Mouse (Mus musculus): ENCODE data around the gene Gm21977.
"Not testable (repeated sequence)": the region's sequence is repeated elsewhere in the genome, so short reads cannot be mapped to it uniquely, and the experiment has no call there.

The Gm21977 gene

DNA sequence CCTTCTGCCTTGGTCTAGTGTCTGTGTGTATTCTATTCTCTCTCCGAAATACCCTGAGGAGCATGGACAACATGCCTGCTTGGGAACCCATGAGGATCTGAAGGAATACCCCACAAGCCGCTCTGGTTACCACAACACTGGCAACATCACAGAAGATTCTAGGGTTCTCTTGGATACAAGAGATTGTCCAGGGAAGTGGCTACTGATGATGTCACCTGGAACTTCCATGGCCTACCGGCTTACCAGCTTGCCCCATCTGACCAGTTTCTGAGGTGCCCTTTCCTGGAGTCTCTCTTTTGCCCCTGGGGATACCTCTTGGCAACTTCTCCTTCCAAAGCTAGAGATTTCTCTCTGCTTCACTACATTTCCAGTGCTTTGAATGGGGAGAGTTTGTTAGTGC is at the start of gene Gm21977:
Gene Gm21977 (minus strand): TSS at position 101 of the 400 bp plus-strand sequence.
- DNase-seq (ENCODE audit: low spot score) = not testable (repeated sequence)
